Mouse (Mus musculus) granulocyte monocyte progenitor cell, adult 5-6 weeks (primary cell): ENCODE measurements around the gene Pkp1. TPM values are rescaled to one million over a fixed set of nuclear protein-coding genes. Genes with fewer than 3 reads are reported as not detected.

Source experiments
- ATAC-seq: replicated peaks from 2 replicates; pipeline ENCODE4 v1.8.0; 2016; ENCODE audit warnings: mild to moderate bottlenecking, moderate TSS enrichment, inconsistent platforms; ENCODE audit not compliant: poor library complexity, severe bottlenecking
- total RNA-seq, 2 experiments: library from RNA; stranded (forward) in 1 of 2; stranded (reverse) in 1 of 2; fragments of 200-712, 200-1000 nt in 1 of 2; fragments of >200 nt in 1 of 2; fragmentation: Nextera tagmentation in 1 of 2; gene quantifications; 2 replicates each; pipeline ENCODE4 v1.2.3; 2014 to 2017

Pkp1 gene
- total RNA-seq, 2 experiments from 2014 or later, result not detected

GRCm38 (mm10) chr1:135834983-135835382, 84.0 kb downstream of the Pkp1 start:
- no peak for ATAC-seq

DNA sequence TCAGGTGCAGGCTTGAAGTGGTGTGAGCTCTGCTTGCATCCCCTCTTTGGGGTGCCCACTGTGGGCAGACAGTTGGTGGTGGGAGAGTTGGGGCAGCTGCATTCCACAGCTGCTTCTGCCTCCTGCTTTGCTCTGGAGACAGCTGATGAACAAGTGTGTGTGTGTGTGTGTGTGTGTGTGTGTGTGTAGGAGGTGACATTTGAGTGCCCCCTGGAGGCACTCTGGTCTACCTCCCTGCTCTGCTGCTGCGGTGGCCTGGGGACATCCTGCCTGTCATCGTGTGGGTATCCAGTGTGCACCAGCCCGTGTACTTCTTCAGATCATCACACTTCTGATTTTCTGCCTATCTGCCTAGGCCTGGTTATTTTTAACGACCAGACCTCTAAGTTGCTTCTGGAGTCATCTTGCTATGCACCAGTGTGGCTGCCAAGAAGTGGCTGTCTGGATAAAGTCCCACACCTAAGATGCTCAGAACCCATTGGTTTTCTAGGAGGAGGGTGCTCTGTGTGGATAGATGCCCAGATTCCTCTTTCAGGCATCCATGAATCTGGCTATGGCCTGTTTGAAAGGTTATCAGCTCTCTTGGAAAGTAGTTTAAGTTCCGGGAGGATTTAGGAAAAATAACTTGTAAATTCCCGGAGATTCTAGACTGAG, 84.7 kb downstream of the Pkp1 start:
- ATAC-seq, result no peak

GRCm38 (mm10) chr1:135828918-135829317, 90.1 kb downstream of the Pkp1 start:
- peak; percentile 77 for ATAC-seq

- no peak for ATAC-seq
Measured at GRCm38 (mm10) chr1:135821780-135822179, 97.2 kb downstream of the Pkp1 start.

Other genes with a start within 250 kb of the Pkp1 start
- gene Csrp1, start 199.1 kb downstream of the Pkp1 start, total RNA-seq (2014; fragmentation: Nextera tagmentation), result 130 and 138 TPM in 2 replicates
- gene Csrp1, start 199.1 kb downstream of the Pkp1 start, total RNA-seq (2017), result 104 and 135 TPM in 2 replicates
- 1.9 TPM in 1 of 2 replicates, not detected in the other for gene Phlda3, start 153.1 kb downstream of the Pkp1 start, total RNA-seq (2014; fragmentation: Nextera tagmentation)
- 0.17 and 1.0 TPM in 2 replicates for gene Phlda3, start 153.1 kb downstream of the Pkp1 start, total RNA-seq (2017)
- gene Tnni1, start 139.8 kb downstream of the Pkp1 start, total RNA-seq (2014; fragmentation: Nextera tagmentation), result not detected in 2 replicates
- not detected in 2 replicates for gene Tnni1, start 139.8 kb downstream of the Pkp1 start, total RNA-seq (2017)
- gene Lad1, start 100.6 kb downstream of the Pkp1 start, total RNA-seq (2014; fragmentation: Nextera tagmentation), result not detected in 2 replicates
- gene Lad1, start 100.6 kb downstream of the Pkp1 start, total RNA-seq (2017), result not detected in 2 replicates
- not detected in 2 replicates for gene Tnnt2, start 82.9 kb downstream of the Pkp1 start, total RNA-seq (2014; fragmentation: Nextera tagmentation)
- not detected in 2 replicates for gene Tnnt2, start 82.9 kb downstream of the Pkp1 start, total RNA-seq (2017)
- not detected in 2 replicates for gene Igfn1, start 87.1 kb upstream of the Pkp1 start, total RNA-seq (2014; fragmentation: Nextera tagmentation)
- gene Igfn1, start 87.1 kb upstream of the Pkp1 start, total RNA-seq (2017), result not detected in 2 replicates
- gene Tmem9, start 88.9 kb upstream of the Pkp1 start, total RNA-seq (2014; fragmentation: Nextera tagmentation), result 5.8 and 14.0 TPM in 2 replicates
- gene Tmem9, start 88.9 kb upstream of the Pkp1 start, total RNA-seq (2017), result 4.4 and 8.1 TPM in 2 replicates
- not detected in 2 replicates for gene Ascl5, start 131.6 kb upstream of the Pkp1 start, total RNA-seq (2014; fragmentation: Nextera tagmentation)
- gene Ascl5, start 131.6 kb upstream of the Pkp1 start, total RNA-seq (2017), result not detected in 2 replicates
- gene Cacna1s, start 133.5 kb upstream of the Pkp1 start, total RNA-seq (2014; fragmentation: Nextera tagmentation), result not detected in 2 replicates
- not detected in 2 replicates for gene Cacna1s, start 133.5 kb upstream of the Pkp1 start, total RNA-seq (2017)
- 10.8 and 12.4 TPM in 2 replicates for gene Kif21b, start 212.2 kb upstream of the Pkp1 start, total RNA-seq (2014; fragmentation: Nextera tagmentation)
- 5.6 and 6.6 TPM in 2 replicates for gene Kif21b, start 212.2 kb upstream of the Pkp1 start, total RNA-seq (2017)